ENCODE assay signal across 8 mouse cellular contexts in genomic region chr19:53313684-53314443, GRCm38 (mm10). TPM values are rescaled to one million over a fixed set of nuclear protein-coding genes. Genes with fewer than 3 reads are reported as not detected.
DNase-seq lines count a peak whose midpoint lies in the region; ATAC-seq and TF ChIP-seq lines count a peak whose summit lies in the region.

No protein-coding gene starts in this region.

- H3K9me3 ChIP-seq in forebrain, embryonic 10.5 days, result no peaks in the 10 kb centered on the region
- no peaks in the 10 kb centered on the region for H3K9me3 ChIP-seq in heart, embryonic 15.5 days (replicated peaks)
- H3K9me3 ChIP-seq in liver, embryonic 14.5 days (ENCODE audit: control insufficient read depth, low read length), result no peaks in the 10 kb centered on the region
- no peaks in the 10 kb centered on the region for H3K9me3 ChIP-seq in neural tube, embryonic 11.5 days (ENCODE audit: control insufficient read depth, low read length)
- no peaks in the 10 kb centered on the region for H3K9me3 ChIP-seq in stomach, postnatal 0 days (ENCODE audit: control insufficient read depth, low read length)

- under 1% methylated on average over 52 of the region's 52 CpGs for WGBS in forebrain, embryonic 10.5 days
- WGBS in heart, embryonic 15.5 days, result 0% methylated on average over 52 of the region's 52 CpGs
- WGBS in liver, embryonic 14.5 days (ENCODE audit: insufficient replicate concordance), result under 1% methylated on average over 52 of the region's 52 CpGs
- under 1% methylated on average over 52 of the region's 52 CpGs for WGBS in neural tube, embryonic 11.5 days
- WGBS in stomach, postnatal 0 days, result under 1% methylated on average over 50 of the region's 52 CpGs

- peak; percentile 14; the same call in 1 of the 2 replicates for TF ChIP-seq EP300 in liver, embryonic 14.5 days (IDR thresholded peaks at IDR 0.05; ENCODE audit: low read depth)
- TF ChIP-seq EP300 in stomach, postnatal 0 days (optimal IDR thresholded peaks at IDR 0.05), result peak; percentile 11

- H3K27ac ChIP-seq in forebrain, embryonic 10.5 days, result peak overlapping the region; percentile 96
- peak overlapping the region; percentile 99 for H3K27ac ChIP-seq in heart, embryonic 15.5 days
- peak overlapping the region; percentile 94 for H3K27ac ChIP-seq in liver, embryonic 14.5 days
- H3K27ac ChIP-seq in neural tube, embryonic 11.5 days (ENCODE audit: low read depth, low read length), result peak overlapping the region; percentile 91
- peak overlapping the region; percentile 100 for H3K27ac ChIP-seq in stomach, postnatal 0 days (replicated peaks)

- H3K4me3 ChIP-seq in forebrain, embryonic 10.5 days, result peak overlapping the region; percentile 93
- H3K4me3 ChIP-seq in heart, embryonic 15.5 days, result peak overlapping the region; percentile 97
- H3K4me3 ChIP-seq in liver, embryonic 14.5 days (ENCODE audit: insufficient read depth in 1 of 2, low read depth in 2 of 2, low read length in 2 of 2), result peak overlapping the region; percentile 96 to 99
- H3K4me3 ChIP-seq in neural tube, embryonic 11.5 days (ENCODE audit: low read depth, low read length), result peak overlapping the region; percentile 83
- H3K4me3 ChIP-seq in stomach, postnatal 0 days (ENCODE audit: low read depth, low read length), result peak overlapping the region; percentile 83

- no peaks in the 10 kb centered on the region for H3K27me3 ChIP-seq in forebrain, embryonic 10.5 days (ENCODE audit: poor library complexity, severe bottlenecking)
- H3K27me3 ChIP-seq in heart, embryonic 15.5 days, result no peaks in the 10 kb centered on the region
- no peaks in the 10 kb centered on the region for H3K27me3 ChIP-seq in liver, embryonic 14.5 days (ENCODE audit: control insufficient read depth, insufficient read depth, low read length)
- no peaks in the 10 kb centered on the region for H3K27me3 ChIP-seq in neural tube, embryonic 11.5 days (ENCODE audit: control insufficient read depth, insufficient read depth, low read length)
- H3K27me3 ChIP-seq in stomach, postnatal 0 days (ENCODE audit: control insufficient read depth, insufficient read depth, low read length), result no peaks in the 10 kb centered on the region

- DNase-seq in CD8-positive naive resting alpha-beta T cell, adult 2 months (ENCODE audit: low read depth in 2 of 2, low spot score in 2 of 2), result peak; percentile 96 to 97
- DNase-seq in c-Kit-positive CD71-negative TER-119-negative erythroid progenitor cells, embryonic 14.5 days (ENCODE audit: low read depth), result peak; percentile 95
- DNase-seq in forebrain, embryonic 10.5 days (ENCODE audit: extremely low spot score, low spot score), result peak; percentile 99
- peak; percentile 98 to 100 for DNase-seq in kidney, postnatal 25 days
- peak; percentile 97 to 98 (median 97) for DNase-seq in liver, embryonic 14.5 days (ENCODE audit: low read depth in 3 of 3, low spot score in 3 of 3)
- DNase-seq in neural tube, embryonic 11.5 days (ENCODE audit: low spot score), result peak; percentile 99
- DNase-seq in stomach, postnatal 0 days (ENCODE audit: low spot score), result peak; percentile 100

- peaks cover 5% of the 10 kb centered on the region; the same call in 1 of the 2 replicates for H3K36me3 ChIP-seq in forebrain, embryonic 10.5 days (replicated peaks)
- no peaks in the 10 kb centered on the region for H3K36me3 ChIP-seq in heart, embryonic 15.5 days
- no peaks in the 10 kb centered on the region for H3K36me3 ChIP-seq in liver, embryonic 14.5 days (replicated peaks; ENCODE audit: control insufficient read depth, insufficient read depth, low read depth)
- no peaks in the 10 kb centered on the region for H3K36me3 ChIP-seq in neural tube, embryonic 11.5 days (ENCODE audit: control insufficient read depth, insufficient read depth, low read length)
- no peaks in the 10 kb centered on the region for H3K36me3 ChIP-seq in stomach, postnatal 0 days (ENCODE audit: control insufficient read depth, insufficient read depth, low read length)

- peaks cover 54% of the 10 kb centered on the region for H3K4me1 ChIP-seq in forebrain, embryonic 10.5 days
- peaks cover 31% of the 10 kb centered on the region for H3K4me1 ChIP-seq in heart, embryonic 15.5 days (replicated peaks)
- H3K4me1 ChIP-seq in liver, embryonic 14.5 days (replicated peaks; ENCODE audit: control insufficient read depth in 2 of 2, insufficient read depth in 2 of 2, low read length in 1 of 2), result peaks cover 10 to 18% of the 10 kb centered on the region in 2 experiments
- H3K4me1 ChIP-seq in neural tube, embryonic 11.5 days (ENCODE audit: control insufficient read depth, insufficient read depth, low read length), result peaks cover 8% of the 10 kb centered on the region
- peaks cover 11% of the 10 kb centered on the region; the same call in 1 of the 2 replicates for H3K4me1 ChIP-seq in stomach, postnatal 0 days (replicated peaks; ENCODE audit: control insufficient read depth, insufficient read depth)

- peak overlapping the region; percentile 94 for H3K4me2 ChIP-seq in heart, embryonic 15.5 days
- peak overlapping the region; percentile 100 for H3K4me2 ChIP-seq in liver, embryonic 14.5 days (ENCODE audit: low read depth)
- peak overlapping the region; percentile 97 for H3K4me2 ChIP-seq in neural tube, embryonic 11.5 days (ENCODE audit: low read depth)
- H3K4me2 ChIP-seq in stomach, postnatal 0 days (replicated peaks; ENCODE audit: low read depth), result peak overlapping the region; percentile 99

- no peak for TF ChIP-seq CTCF in liver, embryonic 14.5 days (IDR thresholded peaks at IDR 0.05; ENCODE audit: low read depth)
- no peak for TF ChIP-seq CTCF in stomach, postnatal 0 days (IDR thresholded peaks at IDR 0.05; ENCODE audit: low read depth)

- ATAC-seq in heart, embryonic 15.5 days (replicated peaks; ENCODE audit: insufficient number of reproducible peaks, insufficient read depth, low FRiP score, low read depth), result peak; percentile 82
- peak; percentile 78 for ATAC-seq in liver, embryonic 14.5 days (ENCODE audit: insufficient read depth)
- peak; percentile 83 for ATAC-seq in neural tube, embryonic 11.5 days (ENCODE audit: insufficient read depth, low FRiP score, low TSS enrichment)
- peak; percentile 86 for ATAC-seq in stomach, postnatal 0 days (ENCODE audit: low FRiP score, low TSS enrichment)

- H3K9ac ChIP-seq in heart, embryonic 15.5 days, result peak overlapping the region; percentile 93
- peak overlapping the region; percentile 100 for H3K9ac ChIP-seq in liver, embryonic 14.5 days (replicated peaks)
- peak overlapping the region; percentile 83 for H3K9ac ChIP-seq in neural tube, embryonic 11.5 days (ENCODE audit: low read length)
- peak overlapping the region; percentile 95 for H3K9ac ChIP-seq in stomach, postnatal 0 days (ENCODE audit: low read length)

RNA-seq across cellular contexts. Expression of gene Mxi1, which starts 3.5 kb away (rescaled TPM):
- polyA plus RNA-seq in forebrain, embryonic 10.5 days (2016; fragmentation: Nextera tagmentation; extraction: Ambion mirVana), result 16.1 and 20.7 TPM in 2 replicates
- polyA plus RNA-seq in heart, embryonic 15.5 days (2015; fragmentation: Nextera tagmentation; extraction: Ambion mirVana), result 38.6 and 39.1 TPM in 2 replicates
- polyA plus RNA-seq in liver, embryonic 14.5 days (2012; rRNA removed), result 11.1 and 16.5 TPM in 2 replicates
- polyA plus RNA-seq in liver, embryonic 14.5 days (2014; fragmentation: Nextera tagmentation; extraction: Ambion mirVana), result 27.7 and 33.1 TPM in 2 replicates
- 56.4 and 58.4 TPM in 2 replicates for polyA plus RNA-seq in neural tube, embryonic 11.5 days (2014; fragmentation: Nextera tagmentation; extraction: Ambion mirVana)
- 28.6 and 31.3 TPM in 2 replicates for polyA plus RNA-seq in stomach, postnatal 0 days (2015; fragmentation: Nextera tagmentation; extraction: Ambion mirVana)

RNA-seq across cellular contexts. Expression of gene Gm10197, which starts 57.7 kb away (rescaled TPM):
- polyA plus RNA-seq in forebrain, embryonic 10.5 days (2016; fragmentation: Nextera tagmentation; extraction: Ambion mirVana), result not detected in 2 replicates
- polyA plus RNA-seq in heart, embryonic 15.5 days (2015; fragmentation: Nextera tagmentation; extraction: Ambion mirVana), result 2.5 TPM in 1 of 2 replicates, not detected in the other
- polyA plus RNA-seq in liver, embryonic 14.5 days (2012; rRNA removed), result not detected in 2 replicates
- 3.0 TPM in 1 of 2 replicates, not detected in the other for polyA plus RNA-seq in liver, embryonic 14.5 days (2014; fragmentation: Nextera tagmentation; extraction: Ambion mirVana)
- 7.2 TPM in 1 of 2 replicates, not detected in the other for polyA plus RNA-seq in neural tube, embryonic 11.5 days (2014; fragmentation: Nextera tagmentation; extraction: Ambion mirVana)
- not detected in 2 replicates for polyA plus RNA-seq in stomach, postnatal 0 days (2015; fragmentation: Nextera tagmentation; extraction: Ambion mirVana)

Comparison
In these comparisons a context has a peak if more than half of its experiments do, and no peak if none do; other contexts are left out.
1. Peak in every context shown above with its lines: DNase-seq, ATAC-seq, H3K4me3 ChIP-seq and H3K27ac ChIP-seq.